Mouse (Mus musculus) thymus, adult 2 months (tissue): ENCODE results near the gene Zc3h15.

Experiments
- CTCF ChIP-seq: fragments of 200-500 bp; IDR thresholded peaks from 2 replicates; pipeline ENCODE4 v1.5.1; 2012; ENCODE audit warnings: mild to moderate bottlenecking, control low read depth, low read length, moderate library complexity, borderline replicate concordance; ENCODE audit not compliant: control insufficient read depth, poor library complexity, insufficient read depth; ENCODE audit errors: extremely low read depth
- POLR2A ChIP-seq: fragments of 200-500 bp; IDR thresholded peaks from 2 replicates; pipeline ENCODE4 v1.6.1; 2012; ENCODE audit warnings: mild to moderate bottlenecking, low read length, control low read depth, moderate library complexity; ENCODE audit not compliant: control insufficient read depth, poor library complexity, insufficient read depth; ENCODE audit errors: extremely low read depth

- no peak for TF ChIP-seq POLR2A
- no peak for TF ChIP-seq CTCF
Measured at GRCm38 (mm10) chr2:83674896-83675295, 30.7 kb downstream of the Zc3h15 start.
